ENCODE assay signal across 8 mouse cellular contexts in the genomic region with DNA sequence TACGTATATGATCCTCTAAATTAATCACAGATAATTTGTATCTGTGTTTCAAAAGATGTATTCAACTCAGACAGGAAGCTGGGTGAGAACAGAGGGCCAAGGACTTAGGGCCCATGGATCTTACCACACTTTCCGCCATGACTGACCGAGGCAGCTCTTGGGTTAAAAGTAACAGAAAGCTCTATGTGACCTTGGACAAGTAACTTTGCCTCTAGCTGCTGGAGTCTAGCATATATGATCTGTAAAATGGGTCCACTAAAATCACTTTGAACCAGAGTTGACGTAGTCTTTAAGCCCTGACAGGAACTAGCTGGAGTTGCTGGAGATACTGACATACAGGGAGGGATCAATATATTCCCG. TPM values are rescaled to one million over a fixed set of nuclear protein-coding genes. Genes with fewer than 3 reads are reported as not detected.
DNase-seq lines count a peak whose midpoint lies in the region; ATAC-seq lines count a peak whose summit lies in the region.

No protein-coding gene starts in this region.

- H3K9me3 ChIP-seq in heart, embryonic 12.5 days (replicated peaks), result no peaks in the 10 kb centered on the region
- no peaks in the 10 kb centered on the region for H3K9me3 ChIP-seq in heart, embryonic 16.5 days (replicated peaks; ENCODE audit: control insufficient read depth, low read length)
- H3K9me3 ChIP-seq in liver, embryonic 16.5 days (replicated peaks; ENCODE audit: control insufficient read depth, low read length), result no peaks in the 10 kb centered on the region

- WGBS in heart, embryonic 12.5 days, result 46% methylated on average over 5 of the region's 5 CpGs
- WGBS in heart, embryonic 16.5 days, result 52% methylated on average over 5 of the region's 5 CpGs
- WGBS in liver, embryonic 16.5 days (ENCODE audit: insufficient replicate concordance), result 30% methylated on average over 5 of the region's 5 CpGs

- 0 out of 2 replicates have a peak overlapping the region, but pooled peaks have one; percentile 16 for H3K27ac ChIP-seq in heart, embryonic 12.5 days (ENCODE audit: poor library complexity, severe bottlenecking)
- peak overlapping the region; percentile 85 for H3K27ac ChIP-seq in brown adipose tissue, adult 24 weeks (replicated peaks; ENCODE audit: low read depth, low read length)
- H3K27ac ChIP-seq in heart, embryonic 16.5 days (ENCODE audit: low read length), result peak overlapping the region; percentile 96
- no peak overlapping the region for H3K27ac ChIP-seq in liver, embryonic 16.5 days (ENCODE audit: low read length)

- H3K36me3 ChIP-seq in heart, embryonic 12.5 days, result no peaks in the 10 kb centered on the region
- no peaks in the 10 kb centered on the region for H3K36me3 ChIP-seq in heart, embryonic 16.5 days (ENCODE audit: control insufficient read depth, insufficient read depth)
- no peaks in the 10 kb centered on the region for H3K36me3 ChIP-seq in liver, embryonic 16.5 days (ENCODE audit: control insufficient read depth, insufficient read depth)

- H3K4me1 ChIP-seq in heart, embryonic 12.5 days (replicated peaks), result peaks cover 26% of the 10 kb centered on the region
- H3K4me1 ChIP-seq in brown adipose tissue, adult 24 weeks (ENCODE audit: control insufficient read depth, insufficient read depth, insufficient read length, low read length), result peaks cover 18% of the 10 kb centered on the region
- peaks cover 24% of the 10 kb centered on the region for H3K4me1 ChIP-seq in heart, embryonic 16.5 days (ENCODE audit: control insufficient read depth, insufficient read depth, low read length)
- peaks cover 6% of the 10 kb centered on the region; the same call in 1 of the 2 replicates for H3K4me1 ChIP-seq in liver, embryonic 16.5 days (ENCODE audit: control insufficient read depth, low read depth, low read length)

- ATAC-seq in heart, embryonic 12.5 days (ENCODE audit: insufficient number of reproducible peaks, low FRiP score), result no peak
- ATAC-seq in heart, embryonic 16.5 days (replicated peaks; ENCODE audit: extremely low read depth, insufficient read depth, low FRiP score), result no peak
- no peak for ATAC-seq in liver, embryonic 16.5 days (ENCODE audit: low read depth)
- no peak for ATAC-seq in inflammation-experienced regulatory T-cells, adult 6 months

- H3K4me2 ChIP-seq in heart, embryonic 12.5 days, result peak overlapping the region; percentile 88
- peak overlapping the region; percentile 87 for H3K4me2 ChIP-seq in heart, embryonic 16.5 days (ENCODE audit: low read depth, low read length)
- peak overlapping the region; percentile 94 for H3K4me2 ChIP-seq in liver, embryonic 16.5 days (ENCODE audit: low read depth, low read length)

- intact Hi-C loops in heart, postnatal 14 days (cut with DNase I), result loop anchor here (1.0 to 5.0 kb wide), 5 partner anchors 51 to 291 kb away; no protein-coding TSS in a partner anchor

- H3K27me3 ChIP-seq in heart, embryonic 12.5 days (replicated peaks), result peaks cover 8% of the 10 kb centered on the region; the same call in 1 of the 2 replicates
- no peaks in the 10 kb centered on the region for H3K27me3 ChIP-seq in heart, embryonic 16.5 days (ENCODE audit: control insufficient read depth, insufficient read depth, low read length)
- H3K27me3 ChIP-seq in liver, embryonic 16.5 days (ENCODE audit: control insufficient read depth, insufficient read depth, low read depth, low read length), result peaks cover 16% of the 10 kb centered on the region

- H3K9ac ChIP-seq in heart, embryonic 12.5 days, result peak overlapping the region; percentile 92
- peak overlapping the region; percentile 97 for H3K9ac ChIP-seq in heart, embryonic 16.5 days (ENCODE audit: low read length)
- H3K9ac ChIP-seq in liver, embryonic 16.5 days (ENCODE audit: low read depth, low read length), result peak overlapping the region; percentile 72; the same call in 1 of the 2 replicates

- DNase-seq in heart, postnatal 14 days, result no peak
- DNase-seq in urinary bladder, postnatal 4 days (ENCODE audit: low spot score in 2 of 2), result no peak
- no peak for DNase-seq in thymus, postnatal 14 days

- peak overlapping the region; percentile 95 for H3K4me3 ChIP-seq in heart, embryonic 12.5 days
- H3K4me3 ChIP-seq in brown adipose tissue, adult 24 weeks (ENCODE audit: insufficient read depth, low read depth, low read length), result peak overlapping the region; percentile 98
- peak overlapping the region; percentile 99 for H3K4me3 ChIP-seq in heart, embryonic 16.5 days (ENCODE audit: low read length)
- peak overlapping the region; percentile 76 for H3K4me3 ChIP-seq in liver, embryonic 16.5 days (ENCODE audit: low read depth, low read length)

RNA-seq across cellular contexts. Expression of gene Tgfbr3, which starts 1.5 kb away (rescaled TPM):
- 38.1 and 38.2 TPM in 2 replicates for polyA plus RNA-seq in heart, embryonic 12.5 days (2016; fragmentation: Nextera tagmentation; extraction: Ambion mirVana)
- total RNA-seq in heart, postnatal 14 days (2021), result 10 to 100 TPM; 47.3 to 59.0 TPM
- polyA plus RNA-seq in brown adipose tissue, adult 24 weeks (2012; ENCODE audit: insufficient read depth, insufficient read length, missing spikeins), result 27.0 and 33.8 TPM in 2 replicates
- polyA plus RNA-seq in heart, embryonic 16.5 days (2015; fragmentation: Nextera tagmentation; extraction: Ambion mirVana), result 20.1 and 23.2 TPM in 2 replicates
- polyA plus RNA-seq in liver, embryonic 16.5 days (2015; fragmentation: Nextera tagmentation; extraction: Ambion mirVana), result 6.5 and 6.8 TPM in 2 replicates
- polyA plus RNA-seq in inflammation-experienced regulatory T-cells, adult 6 months (2017; shearing (Covaris generic)), result 10 to 100 TPM in 2 of 3 experiments, 1 to 10 TPM in 1; 2.1 to 17.2 (median 11.8) TPM

RNA-seq across cellular contexts. Expression of gene Brdt, which starts 43.1 kb away (rescaled TPM):
- polyA plus RNA-seq in heart, embryonic 12.5 days (2016; fragmentation: Nextera tagmentation; extraction: Ambion mirVana), result 0.31 and 0.45 TPM in 2 replicates
- total RNA-seq in heart, postnatal 14 days (2021), result under 1 TPM; 0.63 to 0.98 TPM
- polyA plus RNA-seq in brown adipose tissue, adult 24 weeks (2012; ENCODE audit: insufficient read depth, insufficient read length, missing spikeins), result 2.4 and 3.6 TPM in 2 replicates
- polyA plus RNA-seq in heart, embryonic 16.5 days (2015; fragmentation: Nextera tagmentation; extraction: Ambion mirVana), result 0.76 and 0.96 TPM in 2 replicates
- 0.22 TPM in 2 replicates for polyA plus RNA-seq in liver, embryonic 16.5 days (2015; fragmentation: Nextera tagmentation; extraction: Ambion mirVana)
- polyA plus RNA-seq in inflammation-experienced regulatory T-cells, adult 6 months (2017; shearing (Covaris generic)), result under 1 TPM in 1 of 3 experiments, not detected in 2; 0.62 TPM
